Mouse (Mus musculus) C2C12 (cell line): Measurements from ENCODE around the gene Pdgfd.

ENCODE experiments used
- CTCF ChIP-seq: IDR thresholded peaks from one replicate; pipeline ENCODE4 v1.5.1; 2011; ENCODE audit not compliant: control insufficient read depth, insufficient read depth, insufficient read length
- FOSL1 ChIP-seq: IDR thresholded peaks from one replicate; pipeline ENCODE4 v1.8.0; 2011; ENCODE audit warnings: mild to moderate bottlenecking, low read length; ENCODE audit not compliant: poor library complexity, insufficient read depth, severe bottlenecking
- MAX ChIP-seq: IDR thresholded peaks from one replicate; pipeline ENCODE4 v1.6.1; 2011; ENCODE audit warnings: mild to moderate bottlenecking, control low read depth
- MYOD1 ChIP-seq: IDR thresholded peaks from one replicate; pipeline ENCODE4 v1.6.1; 2011; ENCODE audit warnings: low read depth; ENCODE audit not compliant: control insufficient read depth, insufficient read length
- USF1 ChIP-seq: IDR thresholded peaks from one replicate; pipeline ENCODE4 v1.6.1; 2011; ENCODE audit warnings: low read depth, mild to moderate bottlenecking, control low read depth, moderate library complexity

DNA sequence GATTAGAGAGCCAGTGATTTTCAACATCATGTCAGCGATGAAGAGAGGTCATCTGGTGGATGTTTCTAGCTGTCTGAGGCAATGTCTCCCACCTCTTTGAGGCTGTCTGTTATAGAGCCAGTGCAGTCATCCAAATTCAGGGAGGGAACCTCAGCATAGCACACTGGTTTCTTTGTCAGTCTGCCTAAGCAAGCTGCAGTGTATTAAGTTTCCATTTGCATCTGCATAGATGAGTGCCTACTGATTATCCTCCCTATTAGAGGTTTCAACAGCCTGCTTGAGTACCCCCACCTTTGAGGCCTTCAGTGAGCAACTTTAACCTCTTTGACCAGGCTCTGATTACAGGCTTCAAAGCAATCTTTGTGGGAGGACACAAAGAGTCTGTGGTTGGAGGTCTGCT, 118.4 kb downstream of the Pdgfd start:
- TF ChIP-seq MAX (no peak), CTCF (no peak), FOSL1 (no peak), USF1 (no peak), MYOD1 (no peak)
